Mouse (Mus musculus) forebrain, embryonic 11.5 days (tissue): ENCODE results near the gene Plce1. TPM values are rescaled to one million over a fixed set of nuclear protein-coding genes. Genes with fewer than 3 reads are reported as not detected.
A peak's percentile ranks its signal among the peaks of the same experiment; 100 is the strongest.

ENCODE experiments used
- ATAC-seq: fragments of 200-750 bp; cut with Nextera tagmentation; replicated peaks from 2 replicates; pipeline ENCODE4 v1.8.0; 2017; ENCODE audit warnings: moderate TSS enrichment; ENCODE audit not compliant: low FRiP score
- DNase-seq: peaks from one replicate; pipeline ENCODE4 v3.0.0-alpha.2; 2017; ENCODE audit warnings: low spot score
- H3K27ac ChIP-seq: fragments of 300-500 bp; sonication (generic); 2 replicates; pipeline ENCODE4 v1.5.1; 2014; ENCODE audit warnings: low read depth, low read length
- H3K27me3 ChIP-seq: fragments of 300-500 bp; sonication (generic); 2 replicates; pipeline ENCODE4 v1.6.1; 2014; ENCODE audit warnings: mild to moderate bottlenecking, low read length, mixed read lengths; ENCODE audit not compliant: control insufficient read depth, insufficient read depth
- H3K36me3 ChIP-seq: fragments of 300-500 bp; sonication (generic); 2 replicates; pipeline ENCODE4 v1.6.1; 2014; ENCODE audit warnings: mild to moderate bottlenecking, low read length, moderate library complexity, mixed read lengths; ENCODE audit not compliant: control insufficient read depth, insufficient read depth
- H3K4me1 ChIP-seq: fragments of 300-500 bp; sonication (generic); replicated peaks from 2 replicates; pipeline ENCODE4 v1.6.1; 2014; ENCODE audit warnings: low read length, mixed read lengths; ENCODE audit not compliant: control insufficient read depth, insufficient read depth
- H3K4me2 ChIP-seq: fragments of 300-500 bp; sonication (generic); 2 replicates; pipeline ENCODE4 v1.6.1; 2014; ENCODE audit warnings: low read depth, mild to moderate bottlenecking, low read length, moderate library complexity, mixed read lengths; ENCODE audit not compliant: severe bottlenecking
- H3K4me3 ChIP-seq: fragments of 300-500 bp; sonication (generic); 2 replicates; pipeline ENCODE4 v1.5.1; 2014; ENCODE audit warnings: low read depth, low read length
- H3K9ac ChIP-seq: fragments of 300-500 bp; sonication (generic); 2 replicates; pipeline ENCODE4 v1.6.1; 2014; ENCODE audit warnings: low read length
- H3K9me3 ChIP-seq: fragments of 300-500 bp; sonication (generic); 2 replicates; pipeline ENCODE4 v1.6.1; 2016; ENCODE audit warnings: low read length, mixed read lengths; ENCODE audit not compliant: control insufficient read depth
- WGBS: fragments of 180-500 bp; shearing (Covaris S2); extraction: QIAGEN DNeasy Blood & Tissue Kit; methylation state at CpG from one replicate; pipeline ENCODE4 v1.1.7; 2014; 5-methylcytosine and 5-hydroxymethylcytosine counted together
- polyA plus RNA-seq: library from polyadenylated mRNA; unstranded; fragments of >200 nt; fragmentation: Nextera tagmentation; extraction: Ambion mirVana; gene quantifications from 2 replicates; pipeline ENCODE4 v1.2.1, GENCODE M21; 2014

The Plce1 gene
- 4.4 and 5.0 TPM in 2 replicates for polyA plus RNA-seq

- Histone ChIP-seq H3K4me2 (peak within 1 kb of the TSS; percentile 96), H3K27me3 (peaks cover 33% of the 10 kb centered on the region), H3K4me1 (peaks cover 15% of the 10 kb centered on the region; the same call in 1 of the 2 replicates), H3K9ac (peak within 1 kb of the TSS; percentile 67), H3K4me3 (peak within 1 kb of the TSS; percentile 67), H3K36me3 (no peaks in the 10 kb centered on the region), H3K9me3 (no peaks in the 10 kb centered on the region), H3K27ac (no peak within 1 kb of the TSS)
- DNase-seq (peak; percentile 74), ATAC-seq (peak; percentile 77)
- 1% methylated on average over 62 of the region's 90 CpGs for WGBS
Observed at GRCm38 (mm10) chr19:38480731-38481621, at the start of gene Plce1. Gene Plce1, plus strand, starts transcription at chr19:38481109.

- no peaks in the 10 kb centered on the region for H3K4me1 ChIP-seq
- no peak overlapping the region for H3K27ac ChIP-seq
- no peak overlapping the region for H3K9ac ChIP-seq
- H3K9me3 ChIP-seq: no peaks in the 10 kb centered on the region; the same call in 1 of the 2 replicates
- H3K4me2 ChIP-seq: no peak overlapping the region
- no peaks in the 10 kb centered on the region for H3K36me3 ChIP-seq
- no peak overlapping the region for H3K4me3 ChIP-seq
- H3K27me3 ChIP-seq: no peaks in the 10 kb centered on the region
- 68% methylated on average over 7 of the region's 7 CpGs for WGBS
- no peak for DNase-seq
- no peak for ATAC-seq
Observed at GRCm38 (mm10) chr19:38431326-38431725, 49.6 kb upstream of the Plce1 start.

GRCm38 (mm10) chr19:38432021-38432420, 48.9 kb upstream of the Plce1 start:
- Histone ChIP-seq H3K27me3 (no peaks in the 10 kb centered on the region), H3K9ac (no peak overlapping the region), H3K4me2 (no peak overlapping the region), H3K4me1 (no peaks in the 10 kb centered on the region), H3K36me3 (no peaks in the 10 kb centered on the region), H3K27ac (no peak overlapping the region), H3K9me3 (no peaks in the 10 kb centered on the region; the same call in 1 of the 2 replicates), H3K4me3 (no peak overlapping the region)
- ATAC-seq (no peak), DNase-seq (no peak)
- WGBS: 82% methylated on average over 3 of the region's 3 CpGs

GRCm38 (mm10) chr19:38433381-38433780, 47.5 kb upstream of the Plce1 start:
- ATAC-seq: no peak
- DNase-seq: no peak
- Histone ChIP-seq H3K4me3 (no peak overlapping the region), H3K9ac (no peak overlapping the region), H3K4me1 (no peaks in the 10 kb centered on the region), H3K4me2 (no peak overlapping the region), H3K27ac (no peak overlapping the region), H3K9me3 (no peaks in the 10 kb centered on the region; the same call in 1 of the 2 replicates), H3K27me3 (no peaks in the 10 kb centered on the region), H3K36me3 (no peaks in the 10 kb centered on the region)
- WGBS: 94% methylated on average over 2 of the region's 2 CpGs

- Histone ChIP-seq H3K27me3 (no peaks in the 10 kb centered on the region), H3K9ac (no peak overlapping the region), H3K36me3 (no peaks in the 10 kb centered on the region), H3K4me2 (no peak overlapping the region), H3K9me3 (no peaks in the 10 kb centered on the region; the same call in 1 of the 2 replicates), H3K4me3 (no peak overlapping the region), H3K4me1 (no peaks in the 10 kb centered on the region), H3K27ac (no peak overlapping the region)
- WGBS: 90% methylated on average over 15 of the region's 15 CpGs
- DNase-seq (no peak), ATAC-seq (no peak)
Observed at GRCm38 (mm10) chr19:38435221-38435620, 45.7 kb upstream of the Plce1 start.

GRCm38 (mm10) chr19:38441860-38442259, 39.0 kb upstream of the Plce1 start:
- no peaks in the 10 kb centered on the region for H3K9me3 ChIP-seq
- ATAC-seq (no peak), DNase-seq (no peak)
- H3K4me2 ChIP-seq: no peak overlapping the region
- H3K27ac ChIP-seq: no peak overlapping the region
- no peaks in the 10 kb centered on the region for H3K36me3 ChIP-seq
- H3K4me1 ChIP-seq: no peaks in the 10 kb centered on the region
- WGBS: 69% methylated on average over 8 of the region's 8 CpGs
- H3K27me3 ChIP-seq: no peaks in the 10 kb centered on the region
- H3K9ac ChIP-seq: no peak overlapping the region
- no peak overlapping the region for H3K4me3 ChIP-seq

- H3K27me3 ChIP-seq: no peaks in the 10 kb centered on the region
- H3K36me3 ChIP-seq: no peaks in the 10 kb centered on the region
- H3K4me3 ChIP-seq: no peak overlapping the region
- ATAC-seq (no peak), DNase-seq (no peak)
- no peak overlapping the region for H3K27ac ChIP-seq
- 87% methylated on average over 5 of the region's 5 CpGs for WGBS
- H3K9me3 ChIP-seq: no peaks in the 10 kb centered on the region
- no peak overlapping the region for H3K4me2 ChIP-seq
- H3K4me1 ChIP-seq: no peaks in the 10 kb centered on the region
- H3K9ac ChIP-seq: no peak overlapping the region
Observed at GRCm38 (mm10) chr19:38445758-38446157, 35.2 kb upstream of the Plce1 start.

- Histone ChIP-seq H3K4me1 (no peaks in the 10 kb centered on the region), H3K36me3 (no peaks in the 10 kb centered on the region), H3K9ac (no peak overlapping the region), H3K27me3 (no peaks in the 10 kb centered on the region), H3K9me3 (peaks cover 3% of the 10 kb centered on the region; the same call in 1 of the 2 replicates), H3K4me2 (no peak overlapping the region), H3K4me3 (no peak overlapping the region), H3K27ac (no peak overlapping the region)
- DNase-seq (no peak), ATAC-seq (no peak)
- 88% methylated on average over 10 of the region's 10 CpGs for WGBS
Observed at GRCm38 (mm10) chr19:38455228-38455627, 25.7 kb upstream of the Plce1 start.
